Mouse (Mus musculus): ENCODE measurements around the gene Cyp4f17.

- no peak for TF ChIP-seq CTCF (IDR thresholded peaks at IDR 0.05; ENCODE audit: low read depth)
- no peak for TF ChIP-seq EP300 (IDR thresholded peaks at IDR 0.05; ENCODE audit: low read depth)
Observed at GRCm38 (mm10) chr17:32477204-32477603, 28.6 kb upstream of the Cyp4f17 start.

Data from liver, embryonic 14.5 days (tissue).